Mouse (Mus musculus) CH12.LX (cell line): ENCODE measurements around the gene Plcl2.

Experiments used
- CTCF ChIP-seq, 2 experiments: IDR thresholded peaks in 1 of 2; conservative IDR thresholded peaks in 1 of 2; 2 replicates each; pipeline ENCODE4 v1.5.1; 2011 to 2012; ENCODE audit warnings: low read depth in 2 of 2, low read length in 2 of 2, improper control_type of control experiment in 1 of 2, inconsistent platforms in 1 of 2, mild to moderate bottlenecking in 1 of 2, moderate library complexity in 1 of 2
- E2F4 ChIP-seq: IDR thresholded peaks from 2 replicates; pipeline ENCODE4 v1.6.1; 2011; ENCODE audit warnings: low read depth, low read length, improper control_type of control experiment; ENCODE audit not compliant: insufficient replicate concordance
- PAX5 ChIP-seq: IDR thresholded peaks from 2 replicates; pipeline ENCODE4 v1.6.1; 2012; ENCODE audit warnings: low read length, inconsistent platforms, mixed read lengths
- TBP ChIP-seq: conservative IDR thresholded peaks from 2 replicates; pipeline ENCODE4 v1.6.1; 2011; ENCODE audit warnings: low read depth, low read length, improper control_type of control experiment
- TCF12 ChIP-seq: IDR thresholded peaks from 2 replicates; pipeline ENCODE4 v1.6.1; 2014; ENCODE audit warnings: low read depth, mild to moderate bottlenecking, inconsistent platforms, low read length, improper control_type of control experiment
- ZKSCAN1 ChIP-seq: IDR thresholded peaks from 2 replicates; pipeline ENCODE4 v1.6.1; 2012; ENCODE audit warnings: low read depth, inconsistent platforms, low read length, improper control_type of control experiment, borderline replicate concordance
- ZNF384 ChIP-seq: IDR thresholded peaks from 2 replicates; pipeline ENCODE4 v1.6.1; 2012; ENCODE audit warnings: low read depth, low read length, improper control_type of control experiment, inconsistent platforms

DNA sequence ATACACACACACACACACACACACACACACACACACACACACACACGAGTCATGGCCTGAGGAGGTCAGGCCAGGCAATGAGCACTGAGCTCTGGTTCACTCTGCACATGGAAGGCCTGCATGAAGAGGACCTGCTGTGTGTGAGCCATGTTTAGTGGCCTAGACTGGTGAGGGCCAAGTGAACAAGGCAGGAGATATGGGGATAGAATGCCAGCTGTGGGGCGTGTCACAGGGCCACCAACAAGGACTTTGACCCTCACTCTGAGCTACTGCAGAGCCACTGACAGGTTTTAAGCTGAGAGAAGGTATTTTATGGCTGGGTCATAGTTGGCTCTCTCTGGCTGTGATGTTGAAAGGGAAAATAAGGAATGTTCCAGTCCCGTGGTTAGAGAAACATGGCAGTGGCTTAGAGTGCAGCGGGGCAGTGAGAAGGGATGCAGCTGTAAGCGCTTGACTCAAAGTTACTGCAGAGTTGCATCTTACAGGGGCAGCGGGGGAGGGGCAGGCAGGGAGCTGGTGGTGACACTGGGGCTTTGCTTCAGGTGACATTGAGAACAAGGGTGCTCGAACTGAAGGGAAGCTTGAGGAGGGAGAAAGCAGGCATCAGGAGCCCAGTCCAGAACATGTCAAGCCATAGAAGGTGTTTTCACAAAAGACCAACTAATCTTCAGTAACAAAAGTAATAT is 175.9 kb downstream of the Plcl2 start:
- no peak for TF ChIP-seq CTCF (conservative IDR thresholded peaks at IDR 0.05 in 1 of 2, IDR thresholded peaks at IDR 0.05 in 1 of 2; ENCODE audit: low read depth in 2 of 2, low read length in 2 of 2)
- no peak for TF ChIP-seq ZKSCAN1
- no peak for TF ChIP-seq ZNF384
- no peak for TF ChIP-seq E2F4
- TF ChIP-seq TCF12, result no peak
- no peak for TF ChIP-seq TBP
- no peak for TF ChIP-seq PAX5
